In genomic region chr2:22874628-22875027, GRCm38 (mm10) we compare ENCODE assay signal across 19 mouse cellular contexts. TPM values are rescaled to one million over a fixed set of nuclear protein-coding genes. Genes with fewer than 3 reads are reported as not detected.
A peak's percentile ranks its signal among the peaks of the same experiment; 100 is the strongest.
DNase-seq lines count a peak whose midpoint lies in the region; ATAC-seq and TF ChIP-seq lines count a peak whose summit lies in the region.
"Had no signal": no experiment of that assay in that cellular context is flagged by ENCODE, and none has a peak within 500 bp of the region (broad histone marks: within the 10 kb centered on the region; RNA-seq: fewer than 3 reads in every experiment).

No protein-coding gene starts in this region.

- no peaks in the 10 kb centered on the region for H3K36me3 ChIP-seq in intestine, embryonic 16.5 days (ENCODE audit: control insufficient read depth, insufficient read depth, low read length)
- no peaks in the 10 kb centered on the region for H3K36me3 ChIP-seq in kidney, embryonic 16.5 days (ENCODE audit: insufficient read depth, low read length)
- H3K36me3 ChIP-seq in small intestine, adult 2 months (ENCODE audit: control insufficient read depth, insufficient read depth, low read length), result no peaks in the 10 kb centered on the region
- H3K36me3 ChIP-seq in limb, embryonic 10.5 days, result no peaks in the 10 kb centered on the region
- H3K36me3 ChIP-seq: hindbrain, embryonic 15.5 days had no signal

- no peak overlapping the region for H3K4me3 ChIP-seq in intestine, embryonic 16.5 days (ENCODE audit: low read length)
- no peak overlapping the region for H3K4me3 ChIP-seq in kidney, embryonic 16.5 days (ENCODE audit: low read length)
- no peak overlapping the region for H3K4me3 ChIP-seq in small intestine, adult 2 months (ENCODE audit: low read depth, low read length)
- no peak overlapping the region for H3K4me3 ChIP-seq in limb, embryonic 10.5 days
- H3K4me3 ChIP-seq: gastrocnemius, adult 2 months; hindbrain, embryonic 15.5 days had no signal

- no peaks in the 10 kb centered on the region for H3K27me3 ChIP-seq in intestine, embryonic 16.5 days (replicated peaks; ENCODE audit: control insufficient read depth, insufficient read depth, low read length)
- H3K27me3 ChIP-seq in kidney, embryonic 16.5 days (ENCODE audit: insufficient read depth, low read length), result no peaks in the 10 kb centered on the region
- H3K27me3 ChIP-seq in small intestine, adult 2 months (ENCODE audit: control insufficient read depth, insufficient read depth, low read length), result no peaks in the 10 kb centered on the region
- peaks cover 7% of the 10 kb centered on the region; the same call in 1 of the 2 replicates for H3K27me3 ChIP-seq in limb, embryonic 10.5 days (ENCODE audit: low read depth, poor library complexity, severe bottlenecking)
- H3K27me3 ChIP-seq: hindbrain, embryonic 15.5 days had no signal

- no peaks in the 10 kb centered on the region for H3K9me3 ChIP-seq in intestine, embryonic 16.5 days (ENCODE audit: control insufficient read depth, low read length)
- no peaks in the 10 kb centered on the region for H3K9me3 ChIP-seq in kidney, embryonic 16.5 days (ENCODE audit: low read length)
- no peaks in the 10 kb centered on the region for H3K9me3 ChIP-seq in limb, embryonic 10.5 days (replicated peaks)
- H3K9me3 ChIP-seq: hindbrain, embryonic 15.5 days had no signal

- no peak overlapping the region for H3K27ac ChIP-seq in intestine, embryonic 16.5 days (ENCODE audit: low read length)
- no peak overlapping the region for H3K27ac ChIP-seq in kidney, embryonic 16.5 days (ENCODE audit: low read length)
- peak overlapping the region; percentile 100 for H3K27ac ChIP-seq in small intestine, adult 2 months (ENCODE audit: insufficient read depth, low read depth, low read length)
- H3K27ac ChIP-seq in limb, embryonic 10.5 days, result no peak overlapping the region
- H3K27ac ChIP-seq: gastrocnemius, adult 2 months; hindbrain, embryonic 15.5 days; liver, embryonic 14.5 days; stomach, postnatal 0 days had no signal

- H3K9ac ChIP-seq in intestine, embryonic 16.5 days (ENCODE audit: low read depth, low read length), result no peak overlapping the region
- H3K9ac ChIP-seq in kidney, embryonic 16.5 days (replicated peaks; ENCODE audit: low read length), result no peak overlapping the region
- H3K9ac ChIP-seq: hindbrain, embryonic 15.5 days; liver, embryonic 14.5 days had no signal

- no peak overlapping the region for H3K4me2 ChIP-seq in intestine, embryonic 16.5 days (ENCODE audit: low read depth, low read length)
- no peak overlapping the region for H3K4me2 ChIP-seq in kidney, embryonic 16.5 days (replicated peaks; ENCODE audit: low read depth, low read length)
- H3K4me2 ChIP-seq: hindbrain, embryonic 15.5 days; midbrain, embryonic 11.5 days had no signal

- no peak for TF ChIP-seq CTCF in small intestine, adult 2 months (IDR thresholded peaks at IDR 0.05; ENCODE audit: extremely low read depth, insufficient read length, insufficient replicate concordance, low read depth, low read length)

- peak; percentile 4 for DNase-seq in ovary, adult 18-20 months (ENCODE audit: low spot score)
- DNase-seq in ovary, postnatal 10 days (ENCODE audit: low spot score), result no peak
- DNase-seq in frontal cortex, postnatal 25 days (ENCODE audit: low spot score in 2 of 2), result no peak
- DNase-seq in limb, embryonic 10.5 days (ENCODE audit: low spot score), result no peak
- DNase-seq: adrenal gland, postnatal 14 days; cerebellum, postnatal 36 days; gastrocnemius, adult 2 months; heart, adult 18-20 months; heart, postnatal 4 days; layer of hippocampus, postnatal 36 days; right cerebral cortex, postnatal 14 days; thymus, postnatal 25 days had no signal

- WGBS in intestine, embryonic 16.5 days, result 48% methylated on average over 10 of the region's 10 CpGs
- 57% methylated on average over 10 of the region's 10 CpGs for WGBS in kidney, embryonic 16.5 days
- WGBS in small intestine, adult 2 months, result 16% methylated on average over 10 of the region's 10 CpGs
- WGBS in limb, embryonic 10.5 days, result 48% methylated on average over 10 of the region's 10 CpGs

- ATAC-seq in intestine, embryonic 16.5 days, result peak; percentile 62
- ATAC-seq in kidney, embryonic 16.5 days (ENCODE audit: low FRiP score, low TSS enrichment), result peak; percentile 84

- no peak for TF ChIP-seq POLR2A in small intestine, adult 2 months (IDR thresholded peaks at IDR 0.05; ENCODE audit: low read depth, low read length)

- H3K4me1 ChIP-seq in intestine, embryonic 16.5 days (ENCODE audit: control insufficient read depth, insufficient read depth, low read length), result no peaks in the 10 kb centered on the region
- H3K4me1 ChIP-seq in kidney, embryonic 16.5 days (ENCODE audit: insufficient read depth, low read length), result no peaks in the 10 kb centered on the region
- peaks cover 26% of the 10 kb centered on the region for H3K4me1 ChIP-seq in small intestine, adult 2 months (ENCODE audit: control insufficient read depth, insufficient read depth, insufficient read length, low read length)
- H3K4me1 ChIP-seq in limb, embryonic 10.5 days, result no peaks in the 10 kb centered on the region
- H3K4me1 ChIP-seq: hindbrain, embryonic 15.5 days had no signal

RNA-seq across cellular contexts. Expression of gene Pdss1, which starts 20.7 kb away (rescaled TPM):
- polyA plus RNA-seq in intestine, embryonic 16.5 days (2015; fragmentation: Nextera tagmentation; extraction: Ambion mirVana), result 39.5 and 40.5 TPM in 2 replicates
- polyA plus RNA-seq in kidney, embryonic 16.5 days (2015; fragmentation: Nextera tagmentation; extraction: Ambion mirVana), result 25.4 and 26.2 TPM in 2 replicates
- polyA plus RNA-seq in small intestine, adult 2 months (2012; rRNA removed), result 9.2 and 13.1 TPM in 2 replicates
- polyA plus RNA-seq in limb, embryonic 10.5 days (2016; fragmentation: Nextera tagmentation; extraction: Ambion mirVana), result 19.1 and 21.8 TPM in 2 replicates
